Mouse (Mus musculus): ENCODE measurements around the gene Fgfr2. TPM values are rescaled to one million over a fixed set of nuclear protein-coding genes. Genes with fewer than 3 reads are reported as not detected.
A peak's percentile ranks its signal among the peaks of the same experiment; 100 is the strongest.

Fgfr2 gene
- polyA plus RNA-seq, 1 experiment from 2014 or later: 92.0 TPM

- DNase-seq (ENCODE audit: low spot score, missing footprints) (no peak), ATAC-seq (ENCODE audit: low FRiP score) (no peak)
- H3K27ac ChIP-seq (ENCODE audit: low read depth, low read length): no peak overlapping the region
- H3K36me3 ChIP-seq (ENCODE audit: control insufficient read depth, insufficient read depth, low read length): no peaks in the 10 kb centered on the region
- whole genome bisulfite sequencing: 63% methylated on average over 4 of the region's 4 CpGs
- H3K4me3 ChIP-seq (ENCODE audit: low read depth, low read length): no peak overlapping the region
- no peak overlapping the region for H3K9ac ChIP-seq (ENCODE audit: low read length)
- H3K4me1 ChIP-seq (ENCODE audit: control insufficient read depth, insufficient read depth, low read length): peaks cover 50% of the 10 kb centered on the region
- H3K27me3 ChIP-seq (ENCODE audit: control insufficient read depth, insufficient read depth, low read length): no peaks in the 10 kb centered on the region; the same call in 1 of the 2 replicates
- no peak overlapping the region for H3K4me2 ChIP-seq
- no peaks in the 10 kb centered on the region for H3K9me3 ChIP-seq (ENCODE audit: control insufficient read depth, low read length)
Observed at GRCm38 (mm10) chr7:130253264-130253663, 2869.9 kb downstream of the Fgfr2 start.

GRCm38 (mm10) chr7:130251936-130252523 lies 2871.1 kb downstream of the Fgfr2 start:
- 24% methylated on average over 3 of the region's 3 CpGs for WGBS

GRCm38 (mm10) chr7:130250994-130251393 lies 2872.2 kb downstream of the Fgfr2 start:
- Histone ChIP-seq H3K9ac (ENCODE audit: low read length) (no peak overlapping the region), H3K27ac (ENCODE audit: low read depth, low read length) (no peak overlapping the region), H3K36me3 (ENCODE audit: control insufficient read depth, insufficient read depth, low read length) (no peaks in the 10 kb centered on the region), H3K27me3 (ENCODE audit: control insufficient read depth, insufficient read depth, low read length) (no peaks in the 10 kb centered on the region; the same call in 1 of the 2 replicates), H3K9me3 (ENCODE audit: control insufficient read depth, low read length) (no peaks in the 10 kb centered on the region), H3K4me2 (no peak overlapping the region), H3K4me3 (ENCODE audit: low read depth, low read length) (no peak overlapping the region), H3K4me1 (ENCODE audit: control insufficient read depth, insufficient read depth, low read length) (peaks cover 55% of the 10 kb centered on the region)
- DNase-seq (ENCODE audit: low spot score, missing footprints) (no peak), ATAC-seq (ENCODE audit: low FRiP score) (no peak)
- WGBS: 29% methylated on average over 4 of the region's 4 CpGs

More at GRCm38 (mm10) chr7:130251936-130252523, 2871.1 kb downstream of the Fgfr2 start:
- peak; percentile 69 for ATAC-seq (ENCODE audit: low FRiP score)
- Histone ChIP-seq H3K4me2 (no peak overlapping the region), H3K9ac (ENCODE audit: low read length) (no peak overlapping the region), H3K27ac (ENCODE audit: low read depth, low read length) (no peak overlapping the region), H3K9me3 (ENCODE audit: control insufficient read depth, low read length) (no peaks in the 10 kb centered on the region), H3K4me1 (ENCODE audit: control insufficient read depth, insufficient read depth, low read length) (peaks cover 57% of the 10 kb centered on the region), H3K4me3 (ENCODE audit: low read depth, low read length) (no peak overlapping the region), H3K36me3 (ENCODE audit: control insufficient read depth, insufficient read depth, low read length) (no peaks in the 10 kb centered on the region), H3K27me3 (ENCODE audit: control insufficient read depth, insufficient read depth, low read length) (no peaks in the 10 kb centered on the region; the same call in 1 of the 2 replicates)
- peak; percentile 89 for DNase-seq (ENCODE audit: low spot score, missing footprints)

GRCm38 (mm10) chr7:130248403-130248802 lies 2874.7 kb downstream of the Fgfr2 start:
- no peaks in the 10 kb centered on the region for H3K9me3 ChIP-seq (ENCODE audit: control insufficient read depth, low read length)
- ATAC-seq (ENCODE audit: low FRiP score): no peak
- H3K36me3 ChIP-seq (ENCODE audit: control insufficient read depth, insufficient read depth, low read length): no peaks in the 10 kb centered on the region
- DNase-seq (ENCODE audit: low spot score, missing footprints): no peak
- no peaks in the 10 kb centered on the region; the same call in 1 of the 2 replicates for H3K27me3 ChIP-seq (ENCODE audit: control insufficient read depth, insufficient read depth, low read length)
- peaks cover 55% of the 10 kb centered on the region for H3K4me1 ChIP-seq (ENCODE audit: control insufficient read depth, insufficient read depth, low read length)
- H3K4me2 ChIP-seq: no peak overlapping the region
- WGBS: 76% methylated on average over 7 of the region's 7 CpGs
- H3K27ac ChIP-seq (ENCODE audit: low read depth, low read length): no peak overlapping the region
- H3K9ac ChIP-seq (ENCODE audit: low read length): no peak overlapping the region
- no peak overlapping the region for H3K4me3 ChIP-seq (ENCODE audit: low read depth, low read length)

- WGBS: 82% methylated on average over 10 of the region's 10 CpGs
- Histone ChIP-seq H3K9me3 (ENCODE audit: control insufficient read depth, low read length) (no peaks in the 10 kb centered on the region), H3K27me3 (ENCODE audit: control insufficient read depth, insufficient read depth, low read length) (no peaks in the 10 kb centered on the region; the same call in 1 of the 2 replicates), H3K4me3 (ENCODE audit: low read depth, low read length) (no peak overlapping the region), H3K4me1 (ENCODE audit: control insufficient read depth, insufficient read depth, low read length) (peaks cover 50% of the 10 kb centered on the region), H3K9ac (ENCODE audit: low read length) (no peak overlapping the region), H3K36me3 (ENCODE audit: control insufficient read depth, insufficient read depth, low read length) (no peaks in the 10 kb centered on the region), H3K27ac (ENCODE audit: low read depth, low read length) (no peak overlapping the region), H3K4me2 (no peak overlapping the region)
- DNase-seq (ENCODE audit: low spot score, missing footprints): no peak
- no peak for ATAC-seq (ENCODE audit: low FRiP score)
Observed at GRCm38 (mm10) chr7:130247831-130248230, 2875.3 kb downstream of the Fgfr2 start.

GRCm38 (mm10) chr7:130246483-130246882 lies 2876.7 kb downstream of the Fgfr2 start:
- no peak for DNase-seq (ENCODE audit: low spot score, missing footprints)
- H3K4me3 ChIP-seq (ENCODE audit: low read depth, low read length): no peak overlapping the region
- H3K27me3 ChIP-seq (ENCODE audit: control insufficient read depth, insufficient read depth, low read length): no peaks in the 10 kb centered on the region
- H3K36me3 ChIP-seq (ENCODE audit: control insufficient read depth, insufficient read depth, low read length): no peaks in the 10 kb centered on the region
- no peak for ATAC-seq (ENCODE audit: low FRiP score)
- H3K27ac ChIP-seq (ENCODE audit: low read depth, low read length): no peak overlapping the region
- no peak overlapping the region for H3K9ac ChIP-seq (ENCODE audit: low read length)
- 79% methylated on average over 7 of the region's 7 CpGs for WGBS
- H3K4me1 ChIP-seq (ENCODE audit: control insufficient read depth, insufficient read depth, low read length): peaks cover 38% of the 10 kb centered on the region
- H3K9me3 ChIP-seq (ENCODE audit: control insufficient read depth, low read length): no peaks in the 10 kb centered on the region
- H3K4me2 ChIP-seq: no peak overlapping the region

- Histone ChIP-seq H3K27ac (ENCODE audit: low read depth, low read length) (no peak overlapping the region), H3K4me1 (ENCODE audit: control insufficient read depth, insufficient read depth, low read length) (peaks cover 19% of the 10 kb centered on the region), H3K27me3 (ENCODE audit: control insufficient read depth, insufficient read depth, low read length) (no peaks in the 10 kb centered on the region), H3K36me3 (ENCODE audit: control insufficient read depth, insufficient read depth, low read length) (no peaks in the 10 kb centered on the region), H3K4me2 (no peak overlapping the region), H3K9me3 (ENCODE audit: control insufficient read depth, low read length) (no peaks in the 10 kb centered on the region), H3K9ac (ENCODE audit: low read length) (no peak overlapping the region), H3K4me3 (ENCODE audit: low read depth, low read length) (no peak overlapping the region)
- WGBS: 70% methylated on average over 7 of the region's 7 CpGs
- no peak for DNase-seq (ENCODE audit: low spot score, missing footprints)
- ATAC-seq (ENCODE audit: low FRiP score): no peak
Observed at GRCm38 (mm10) chr7:130244545-130244944, 2878.6 kb downstream of the Fgfr2 start.

- Histone ChIP-seq H3K4me2 (no peak overlapping the region), H3K9ac (ENCODE audit: low read length) (no peak overlapping the region), H3K9me3 (ENCODE audit: control insufficient read depth, low read length) (no peaks in the 10 kb centered on the region), H3K27me3 (ENCODE audit: control insufficient read depth, insufficient read depth, low read length) (no peaks in the 10 kb centered on the region), H3K27ac (ENCODE audit: low read depth, low read length) (no peak overlapping the region), H3K4me1 (ENCODE audit: control insufficient read depth, insufficient read depth, low read length) (peaks cover 18% of the 10 kb centered on the region), H3K36me3 (ENCODE audit: control insufficient read depth, insufficient read depth, low read length) (no peaks in the 10 kb centered on the region), H3K4me3 (ENCODE audit: low read depth, low read length) (no peak overlapping the region)
- 80% methylated on average over 4 of the region's 4 CpGs for WGBS
- DNase-seq (ENCODE audit: low spot score, missing footprints) (no peak), ATAC-seq (ENCODE audit: low FRiP score) (no peak)
Observed at GRCm38 (mm10) chr7:130243811-130244210, 2879.3 kb downstream of the Fgfr2 start.

- H3K9ac ChIP-seq (ENCODE audit: low read length): no peak overlapping the region
- H3K27me3 ChIP-seq (ENCODE audit: control insufficient read depth, insufficient read depth, low read length): no peaks in the 10 kb centered on the region
- 91% methylated on average over 9 of the region's 9 CpGs for WGBS
- no peak overlapping the region for H3K4me3 ChIP-seq (ENCODE audit: low read depth, low read length)
- peaks cover 4% of the 10 kb centered on the region for H3K4me1 ChIP-seq (ENCODE audit: control insufficient read depth, insufficient read depth, low read length)
- no peaks in the 10 kb centered on the region for H3K9me3 ChIP-seq (ENCODE audit: control insufficient read depth, low read length)
- DNase-seq (ENCODE audit: low spot score, missing footprints) (no peak), ATAC-seq (ENCODE audit: low FRiP score) (no peak)
- H3K27ac ChIP-seq (ENCODE audit: low read depth, low read length): no peak overlapping the region
- no peaks in the 10 kb centered on the region; the same call in 1 of the 2 replicates for H3K36me3 ChIP-seq (ENCODE audit: control insufficient read depth, insufficient read depth, low read length)
- H3K4me2 ChIP-seq: no peak overlapping the region
Observed at GRCm38 (mm10) chr7:130240191-130240590, 2883.0 kb downstream of the Fgfr2 start.
